Mouse (Mus musculus) kidney, adult 9 months (tissue): ENCODE measurements around the gene Rsad1.

Experiments
- DNase-seq: peaks from one replicate; pipeline ENCODE4 v3.0.0; 2022

Rsad1 gene

DNA sequence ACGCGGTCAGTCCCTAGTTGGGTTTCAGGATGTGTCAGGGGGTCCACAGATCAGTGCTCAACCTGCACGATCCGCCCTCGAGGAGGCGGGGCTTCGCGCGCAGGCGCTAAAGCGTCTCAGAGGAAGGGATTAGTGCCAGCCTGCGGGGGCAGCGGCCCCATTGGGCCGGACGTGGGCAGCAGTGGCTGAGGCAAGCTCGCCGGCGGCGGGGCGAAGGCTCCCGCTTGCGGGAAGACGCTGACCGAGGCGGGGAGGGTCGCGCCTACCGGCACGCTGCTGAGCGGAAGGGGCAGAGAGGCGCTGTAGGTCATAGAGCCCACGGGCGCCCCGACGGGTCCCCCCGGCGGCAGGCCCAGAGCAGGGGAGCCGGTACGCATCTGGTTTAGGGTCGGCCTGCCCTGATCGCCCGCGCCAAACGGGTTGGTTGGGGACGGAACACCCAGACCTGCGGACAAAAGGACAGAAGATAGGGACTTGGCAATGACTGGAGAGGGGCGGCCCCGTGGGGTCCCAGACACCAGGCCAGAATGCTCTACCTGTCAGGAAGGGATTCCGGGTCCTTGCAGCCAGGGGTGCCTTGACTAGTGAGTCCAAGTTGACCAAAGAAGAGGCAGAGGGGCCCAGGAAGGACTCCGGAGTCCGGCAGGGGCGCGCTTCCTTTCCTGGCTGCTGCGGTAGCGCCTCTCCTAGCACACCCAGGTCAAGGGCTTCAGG, 57.9 kb downstream of the Rsad1 start:
- peak; percentile 26 for DNase-seq
